In genomic region chr17:28329503-28330231, GRCm38 (mm10) we compare ENCODE assay signal across 9 mouse cellular contexts. TPM values are rescaled to one million over a fixed set of nuclear protein-coding genes. Genes with fewer than 3 reads are reported as not detected.
DNase-seq lines count a peak whose midpoint lies in the region; ATAC-seq and TF ChIP-seq lines count a peak whose summit lies in the region.
"Had no signal": no experiment of that assay in that cellular context is flagged by ENCODE, and none has a peak within 500 bp of the region (broad histone marks: within the 10 kb centered on the region; RNA-seq: fewer than 3 reads in every experiment).

No protein-coding gene starts in this region.

- WGBS in kidney, embryonic 16.5 days: under 1% methylated on average over 4 of the region's 4 CpGs
- 9% methylated on average over 4 of the region's 4 CpGs for WGBS in hindbrain, embryonic 14.5 days
- WGBS in midbrain, postnatal 0 days: 6% methylated on average over 4 of the region's 4 CpGs

- no peak for ATAC-seq in kidney, embryonic 16.5 days (ENCODE audit: low FRiP score, low TSS enrichment)
- no peak for ATAC-seq in hindbrain, embryonic 14.5 days (ENCODE audit: low FRiP score)
- ATAC-seq in midbrain, postnatal 0 days (ENCODE audit: low FRiP score): no peak

- no peaks in the 10 kb centered on the region for H3K9me3 ChIP-seq in kidney, embryonic 16.5 days (ENCODE audit: low read length)
- no peaks in the 10 kb centered on the region for H3K9me3 ChIP-seq in hindbrain, embryonic 14.5 days (ENCODE audit: control insufficient read depth, low read length)
- no peaks in the 10 kb centered on the region for H3K9me3 ChIP-seq in midbrain, postnatal 0 days (ENCODE audit: low read length)

- peak overlapping the region; percentile 97 for H3K27ac ChIP-seq in kidney, embryonic 16.5 days (ENCODE audit: low read length)
- no peak overlapping the region for H3K27ac ChIP-seq in hindbrain, embryonic 14.5 days
- H3K27ac ChIP-seq in midbrain, postnatal 0 days (ENCODE audit: low read depth, low read length): peak overlapping the region; percentile 88; the same call in 1 of the 2 replicates

- peak overlapping the region; percentile 98 for H3K4me3 ChIP-seq in kidney, embryonic 16.5 days (ENCODE audit: low read length)
- H3K4me3 ChIP-seq in hindbrain, embryonic 14.5 days (replicated peaks; ENCODE audit: low read length): peak overlapping the region; percentile 89
- H3K4me3 ChIP-seq in midbrain, postnatal 0 days (ENCODE audit: low read depth, low read length): peak overlapping the region; percentile 59

- peaks cover 38% of the 10 kb centered on the region for H3K36me3 ChIP-seq in kidney, embryonic 16.5 days (ENCODE audit: insufficient read depth, low read length)
- H3K36me3 ChIP-seq in hindbrain, embryonic 14.5 days (replicated peaks; ENCODE audit: control insufficient read depth, insufficient read depth): peaks cover 22% of the 10 kb centered on the region
- peaks cover 18% of the 10 kb centered on the region; the same call in 1 of the 2 replicates for H3K36me3 ChIP-seq in midbrain, postnatal 0 days (ENCODE audit: insufficient read depth, low read length)

- H3K27me3 ChIP-seq in kidney, embryonic 16.5 days (ENCODE audit: insufficient read depth, low read length): no peaks in the 10 kb centered on the region
- H3K27me3 ChIP-seq in hindbrain, embryonic 14.5 days (ENCODE audit: control insufficient read depth, insufficient read depth, low read length): no peaks in the 10 kb centered on the region
- H3K27me3 ChIP-seq in midbrain, postnatal 0 days (ENCODE audit: insufficient read depth, low read length): no peaks in the 10 kb centered on the region

- H3K4me1 ChIP-seq in kidney, embryonic 16.5 days (ENCODE audit: insufficient read depth, low read length): peaks cover 63% of the 10 kb centered on the region
- peaks cover 24% of the 10 kb centered on the region for H3K4me1 ChIP-seq in hindbrain, embryonic 14.5 days (replicated peaks; ENCODE audit: control insufficient read depth, insufficient read depth, low read length)
- H3K4me1 ChIP-seq in midbrain, postnatal 0 days (ENCODE audit: insufficient read depth, low read length): peaks cover 8% of the 10 kb centered on the region; the same call in 1 of the 2 replicates

- TF ChIP-seq CTCF in midbrain, postnatal 0 days (IDR thresholded peaks at IDR 0.05): no peak

- DNase-seq in kidney, postnatal 14 days: no peak
- DNase-seq in ZHBTc4 (ENCODE audit: low read depth, low spot score): peak; percentile 66
- no peak for DNase-seq in hindbrain, embryonic 14.5 days (ENCODE audit: low spot score)
- DNase-seq in midbrain, postnatal 0 days (ENCODE audit: low spot score): no peak
- no peak for DNase-seq in layer of hippocampus, postnatal 14 days (ENCODE audit: low spot score in 2 of 2)
- no peak for DNase-seq in adrenal gland, postnatal 25 days
- no peak for DNase-seq in right cerebral cortex, adult 18-20 months

- peak overlapping the region; percentile 98 for H3K4me2 ChIP-seq in kidney, embryonic 16.5 days (replicated peaks; ENCODE audit: low read depth, low read length)
- H3K4me2 ChIP-seq in hindbrain, embryonic 14.5 days (replicated peaks): peak overlapping the region; percentile 98
- peak overlapping the region; percentile 93 for H3K4me2 ChIP-seq in midbrain, postnatal 0 days (ENCODE audit: low read depth, low read length, poor library complexity, severe bottlenecking)

- H3K9ac ChIP-seq in kidney, embryonic 16.5 days (replicated peaks; ENCODE audit: low read length): peak overlapping the region; percentile 100
- peak overlapping the region; percentile 99 for H3K9ac ChIP-seq in hindbrain, embryonic 14.5 days
- peak overlapping the region; percentile 89 for H3K9ac ChIP-seq in midbrain, postnatal 0 days (replicated peaks; ENCODE audit: low read length, poor library complexity, severe bottlenecking)

RNA-seq across cellular contexts. Expression of gene Rpl10a, which starts 1.4 kb away (rescaled TPM):
- 543 and 653 TPM in 2 replicates for polyA plus RNA-seq in kidney, embryonic 16.5 days (2015; fragmentation: Nextera tagmentation; extraction: Ambion mirVana)
- 370 and 441 TPM in 2 replicates for polyA plus RNA-seq in hindbrain, embryonic 14.5 days (2014; fragmentation: Nextera tagmentation; extraction: Ambion mirVana)
- total RNA-seq in midbrain, postnatal 0 days (2014; rRNA removed): 810 and 1,016 TPM in 2 replicates
- polyA plus RNA-seq in midbrain, postnatal 0 days (2015; fragmentation: Nextera tagmentation; extraction: Ambion mirVana): 347 and 365 TPM in 2 replicates
- 100 to 1,000 TPM; 394 to 418 TPM for total RNA-seq in layer of hippocampus, postnatal 14 days (2021)
- 789 and 848 TPM in 2 replicates for total RNA-seq in adrenal gland, postnatal 25 days (2021)

RNA-seq across cellular contexts. Expression of gene Fance, which starts 16.3 kb away (rescaled TPM):
- polyA plus RNA-seq in kidney, embryonic 16.5 days (2015; fragmentation: Nextera tagmentation; extraction: Ambion mirVana): 32.3 and 34.0 TPM in 2 replicates
- polyA plus RNA-seq in hindbrain, embryonic 14.5 days (2014; fragmentation: Nextera tagmentation; extraction: Ambion mirVana): 22.0 and 22.6 TPM in 2 replicates
- 33.4 and 33.6 TPM in 2 replicates for total RNA-seq in midbrain, postnatal 0 days (2014; rRNA removed)
- 26.1 and 28.6 TPM in 2 replicates for polyA plus RNA-seq in midbrain, postnatal 0 days (2015; fragmentation: Nextera tagmentation; extraction: Ambion mirVana)
- 10 to 100 TPM; 23.0 to 28.2 TPM for total RNA-seq in layer of hippocampus, postnatal 14 days (2021)
- total RNA-seq in adrenal gland, postnatal 25 days (2021): 34.6 and 35.0 TPM in 2 replicates

RNA-seq across cellular contexts. Expression of gene Tead3, which starts 20.9 kb away (rescaled TPM):
- polyA plus RNA-seq in kidney, embryonic 16.5 days (2015; fragmentation: Nextera tagmentation; extraction: Ambion mirVana): 10.7 and 11.5 TPM in 2 replicates
- 1.3 and 1.4 TPM in 2 replicates for polyA plus RNA-seq in hindbrain, embryonic 14.5 days (2014; fragmentation: Nextera tagmentation; extraction: Ambion mirVana)
- 4.8 and 5.4 TPM in 2 replicates for total RNA-seq in midbrain, postnatal 0 days (2014; rRNA removed)
- polyA plus RNA-seq in midbrain, postnatal 0 days (2015; fragmentation: Nextera tagmentation; extraction: Ambion mirVana): 1.2 and 1.3 TPM in 2 replicates
- 1 to 10 TPM; 5.1 to 5.7 TPM for total RNA-seq in layer of hippocampus, postnatal 14 days (2021)
- total RNA-seq in adrenal gland, postnatal 25 days (2021): 10.4 and 13.6 TPM in 2 replicates
- total RNA-seq: common myeloid progenitor, adult 5-6 weeks had no signal

RNA-seq across cellular contexts. Expression of gene Tulp1, which starts 35.4 kb away (rescaled TPM):
- polyA plus RNA-seq in kidney, embryonic 16.5 days (2015; fragmentation: Nextera tagmentation; extraction: Ambion mirVana): 6.4 and 8.7 TPM in 2 replicates
- 1.2 and 1.7 TPM in 2 replicates for polyA plus RNA-seq in hindbrain, embryonic 14.5 days (2014; fragmentation: Nextera tagmentation; extraction: Ambion mirVana)
- total RNA-seq in midbrain, postnatal 0 days (2014; rRNA removed): 0.80 and 1.0 TPM in 2 replicates
- polyA plus RNA-seq in midbrain, postnatal 0 days (2015; fragmentation: Nextera tagmentation; extraction: Ambion mirVana): 1.1 TPM in 2 replicates
- not detected for total RNA-seq in layer of hippocampus, postnatal 14 days (2021)
- not detected in 2 replicates for total RNA-seq in adrenal gland, postnatal 25 days (2021)
- total RNA-seq: common myeloid progenitor, adult 5-6 weeks had no signal
